Mouse (Mus musculus): ENCODE measurements around the gene Cela3b. TPM values are rescaled to one million over a fixed set of nuclear protein-coding genes. Genes with fewer than 3 reads are reported as not detected.

Cela3b gene
- polyA plus RNA-seq, 1 experiment = 42.4 TPM

DNA sequence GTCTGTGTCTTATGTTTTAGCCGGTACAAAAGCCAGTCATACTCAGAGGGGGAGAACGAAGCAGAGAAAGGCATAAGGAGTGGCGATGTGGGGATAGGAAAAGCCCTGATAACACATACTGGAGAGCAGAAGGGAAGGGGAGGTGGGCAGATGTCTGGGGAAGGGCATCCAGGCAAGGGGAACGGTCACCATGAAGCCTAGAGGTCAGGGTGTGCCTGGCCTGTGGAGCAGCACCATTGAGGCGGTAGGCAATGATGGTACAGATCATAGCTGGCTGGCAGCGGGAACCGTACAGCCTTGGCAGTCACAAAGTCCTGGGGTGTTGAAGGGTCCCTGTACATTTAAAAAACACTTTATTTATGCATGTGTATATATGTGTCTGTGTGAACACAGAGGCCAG lies 44.4 kb upstream of the Cela3b start:
- TF ChIP-seq CTCF (IDR thresholded peaks at IDR 0.05; ENCODE audit: extremely low read depth, insufficient read length, insufficient replicate concordance, low read depth, low read length) = no peak
- TF ChIP-seq POLR2A (IDR thresholded peaks at IDR 0.05; ENCODE audit: low read depth, low read length) = no peak
- peaks cover 36% of the 10 kb centered on the region for H3K4me1 ChIP-seq (ENCODE audit: control insufficient read depth, insufficient read depth, insufficient read length, low read length)
- no peak overlapping the region for H3K27ac ChIP-seq (ENCODE audit: insufficient read depth, low read depth, low read length)
- no peak overlapping the region for H3K4me3 ChIP-seq (ENCODE audit: low read depth, low read length)
- H3K36me3 ChIP-seq (ENCODE audit: control insufficient read depth, insufficient read depth, low read length) = no peaks in the 10 kb centered on the region
- 98% methylated on average over 7 of the region's 7 CpGs for WGBS
- no peaks in the 10 kb centered on the region for H3K27me3 ChIP-seq (ENCODE audit: control insufficient read depth, insufficient read depth, low read length)

DNA sequence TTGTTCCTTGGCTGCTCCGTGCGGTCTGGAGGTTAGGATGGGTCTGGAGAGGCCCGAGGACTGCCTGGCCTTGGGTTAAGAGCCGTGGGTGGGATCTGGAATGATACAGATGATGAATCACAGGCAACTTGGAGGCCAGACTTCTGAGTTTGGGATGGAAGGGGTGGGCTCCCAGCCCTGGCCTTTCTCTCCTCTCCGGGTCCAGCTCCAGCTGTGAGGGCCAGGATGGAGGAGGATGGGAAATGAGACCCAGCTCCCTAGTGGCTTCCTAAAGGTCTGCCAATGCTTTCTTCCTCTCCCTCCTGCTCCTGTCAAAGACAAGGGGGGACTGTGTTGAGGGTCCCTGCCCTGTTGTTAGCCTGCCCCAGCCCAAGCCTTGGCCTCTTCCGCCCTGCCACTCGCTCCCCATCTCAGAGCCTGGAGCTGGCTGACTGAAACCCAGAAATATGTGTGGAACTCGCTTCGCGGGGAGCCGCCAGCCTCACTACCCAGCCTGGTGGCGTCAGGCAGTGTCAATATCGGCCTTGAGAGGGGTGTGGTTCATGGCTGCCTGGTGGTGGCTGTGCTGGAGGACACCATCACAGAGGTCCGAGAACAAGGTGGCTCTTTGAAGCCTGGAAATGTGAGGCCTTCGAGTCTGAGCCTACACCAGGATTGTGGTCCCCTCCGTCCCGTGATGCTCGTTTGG lies 43.5 kb upstream of the Cela3b start:
- peaks cover 31% of the 10 kb centered on the region for H3K4me1 ChIP-seq (ENCODE audit: control insufficient read depth, insufficient read depth, insufficient read length, low read length)
- H3K27me3 ChIP-seq (ENCODE audit: control insufficient read depth, insufficient read depth, low read length) = no peaks in the 10 kb centered on the region
- 69% methylated on average over 18 of the region's 18 CpGs for WGBS
- no peaks in the 10 kb centered on the region for H3K36me3 ChIP-seq (ENCODE audit: control insufficient read depth, insufficient read depth, low read length)
- TF ChIP-seq POLR2A (IDR thresholded peaks at IDR 0.05; ENCODE audit: low read depth, low read length) (no peak), CTCF (IDR thresholded peaks at IDR 0.05; ENCODE audit: extremely low read depth, insufficient read length, insufficient replicate concordance, low read depth, low read length) (no peak)
- H3K4me3 ChIP-seq (ENCODE audit: low read depth, low read length) = no peak overlapping the region
- H3K27ac ChIP-seq (ENCODE audit: insufficient read depth, low read depth, low read length) = peak overlapping the region; percentile 15

DNA sequence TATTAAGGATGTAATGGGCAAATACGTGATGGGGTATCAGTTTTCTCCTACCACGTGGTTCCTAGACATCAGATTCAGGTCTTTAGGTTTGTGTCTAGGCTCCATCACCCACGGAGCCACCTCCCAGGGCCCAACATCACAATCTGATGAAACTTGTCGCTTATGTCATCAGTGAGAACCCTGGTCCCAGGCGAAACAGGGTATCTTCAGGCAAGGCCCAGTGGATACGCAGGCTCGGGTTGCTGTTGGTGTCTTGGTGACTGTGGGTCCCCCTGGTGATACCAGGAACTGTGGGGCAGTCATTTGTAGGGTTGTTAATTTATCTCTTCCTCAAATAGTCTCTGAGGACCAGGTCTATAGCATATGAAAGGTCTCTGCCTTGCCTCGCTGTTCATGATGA lies 42.9 kb upstream of the Cela3b start:
- peaks cover 29% of the 10 kb centered on the region for H3K4me1 ChIP-seq (ENCODE audit: control insufficient read depth, insufficient read depth, insufficient read length, low read length)
- H3K36me3 ChIP-seq (ENCODE audit: control insufficient read depth, insufficient read depth, low read length) = no peaks in the 10 kb centered on the region
- H3K4me3 ChIP-seq (ENCODE audit: low read depth, low read length) = no peak overlapping the region
- no peaks in the 10 kb centered on the region for H3K27me3 ChIP-seq (ENCODE audit: control insufficient read depth, insufficient read depth, low read length)
- TF ChIP-seq CTCF (IDR thresholded peaks at IDR 0.05; ENCODE audit: extremely low read depth, insufficient read length, insufficient replicate concordance, low read depth, low read length) (no peak), POLR2A (IDR thresholded peaks at IDR 0.05; ENCODE audit: low read depth, low read length) (no peak)
- WGBS = 84% methylated on average over 8 of the region's 8 CpGs
- H3K27ac ChIP-seq (ENCODE audit: insufficient read depth, low read depth, low read length) = no peak overlapping the region

DNA sequence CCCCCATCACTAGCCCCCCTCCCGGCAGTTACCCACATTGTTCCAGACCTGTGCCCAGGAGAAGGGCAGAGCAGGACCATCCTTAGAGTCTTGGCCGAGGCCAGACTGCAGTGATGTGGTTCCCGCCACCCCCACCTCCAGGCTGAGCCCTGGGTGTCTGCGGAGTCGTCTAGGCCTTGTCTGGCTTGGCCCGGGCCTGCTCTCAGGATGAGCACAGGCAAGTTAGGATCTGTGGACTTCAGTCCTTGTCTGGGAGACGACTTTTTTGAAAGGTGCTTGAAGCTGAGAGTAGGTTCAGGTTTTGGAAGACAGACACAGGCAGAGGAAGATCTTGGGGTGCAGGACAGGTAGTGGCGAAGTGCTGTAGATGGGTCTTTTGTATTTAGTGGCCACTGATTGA lies 41.0 kb upstream of the Cela3b start:
- no peaks in the 10 kb centered on the region for H3K36me3 ChIP-seq (ENCODE audit: control insufficient read depth, insufficient read depth, low read length)
- H3K4me3 ChIP-seq (ENCODE audit: low read depth, low read length) = peak overlapping the region; percentile 7; the same call in 1 of the 2 replicates
- TF ChIP-seq CTCF (IDR thresholded peaks at IDR 0.05; ENCODE audit: extremely low read depth, insufficient read length, insufficient replicate concordance, low read depth, low read length) (no peak), POLR2A (IDR thresholded peaks at IDR 0.05; ENCODE audit: low read depth, low read length) (no peak)
- WGBS = 80% methylated on average over 8 of the region's 8 CpGs
- H3K27me3 ChIP-seq (ENCODE audit: control insufficient read depth, insufficient read depth, low read length) = no peaks in the 10 kb centered on the region
- H3K4me1 ChIP-seq (ENCODE audit: control insufficient read depth, insufficient read depth, insufficient read length, low read length) = peaks cover 19% of the 10 kb centered on the region
- H3K27ac ChIP-seq (ENCODE audit: insufficient read depth, low read depth, low read length) = no peak overlapping the region

DNA sequence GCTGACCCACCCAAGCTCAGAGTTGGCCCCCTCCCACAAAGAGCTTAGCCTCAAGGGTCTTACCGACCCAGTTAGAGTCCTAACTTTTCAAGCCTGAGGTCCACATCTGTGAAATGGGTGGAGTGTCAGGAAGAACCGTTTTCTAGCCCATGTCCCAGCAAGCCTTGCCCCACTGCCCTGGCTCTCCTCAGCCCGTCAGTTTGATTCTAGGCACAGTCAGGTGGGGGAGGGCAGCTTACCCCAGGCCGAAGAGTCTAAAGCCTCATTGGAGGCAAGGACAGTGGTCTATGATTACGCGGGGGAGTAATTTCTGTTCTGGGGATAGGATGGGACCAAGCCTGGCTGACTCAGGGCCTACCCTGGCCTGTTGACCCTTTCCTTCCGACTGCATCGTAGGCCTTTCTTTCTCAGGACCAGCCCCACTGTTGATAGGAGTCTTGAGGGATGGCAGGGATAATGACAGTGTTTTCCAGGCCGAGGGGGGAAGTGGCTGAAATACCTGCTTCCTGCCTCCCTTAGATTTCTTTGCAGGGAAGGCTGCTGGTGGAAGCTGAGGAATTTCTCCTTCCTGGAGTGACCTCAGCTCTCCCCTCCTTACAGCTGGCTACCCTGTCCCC lies 40.5 kb upstream of the Cela3b start:
- no peaks in the 10 kb centered on the region for H3K27me3 ChIP-seq (ENCODE audit: control insufficient read depth, insufficient read depth, low read length)
- WGBS = 80% methylated on average over 9 of the region's 9 CpGs
- peak overlapping the region; percentile 33; the same call in 1 of the 2 replicates for H3K27ac ChIP-seq (ENCODE audit: insufficient read depth, low read depth, low read length)
- peak overlapping the region; percentile 90 for H3K4me3 ChIP-seq (ENCODE audit: low read depth, low read length)
- no peak for TF ChIP-seq POLR2A (IDR thresholded peaks at IDR 0.05; ENCODE audit: low read depth, low read length)
- TF ChIP-seq CTCF (IDR thresholded peaks at IDR 0.05; ENCODE audit: extremely low read depth, insufficient read length, insufficient replicate concordance, low read depth, low read length) = no peak
- no peaks in the 10 kb centered on the region for H3K36me3 ChIP-seq (ENCODE audit: control insufficient read depth, insufficient read depth, low read length)
- H3K4me1 ChIP-seq (ENCODE audit: control insufficient read depth, insufficient read depth, insufficient read length, low read length) = peaks cover 18% of the 10 kb centered on the region

DNA sequence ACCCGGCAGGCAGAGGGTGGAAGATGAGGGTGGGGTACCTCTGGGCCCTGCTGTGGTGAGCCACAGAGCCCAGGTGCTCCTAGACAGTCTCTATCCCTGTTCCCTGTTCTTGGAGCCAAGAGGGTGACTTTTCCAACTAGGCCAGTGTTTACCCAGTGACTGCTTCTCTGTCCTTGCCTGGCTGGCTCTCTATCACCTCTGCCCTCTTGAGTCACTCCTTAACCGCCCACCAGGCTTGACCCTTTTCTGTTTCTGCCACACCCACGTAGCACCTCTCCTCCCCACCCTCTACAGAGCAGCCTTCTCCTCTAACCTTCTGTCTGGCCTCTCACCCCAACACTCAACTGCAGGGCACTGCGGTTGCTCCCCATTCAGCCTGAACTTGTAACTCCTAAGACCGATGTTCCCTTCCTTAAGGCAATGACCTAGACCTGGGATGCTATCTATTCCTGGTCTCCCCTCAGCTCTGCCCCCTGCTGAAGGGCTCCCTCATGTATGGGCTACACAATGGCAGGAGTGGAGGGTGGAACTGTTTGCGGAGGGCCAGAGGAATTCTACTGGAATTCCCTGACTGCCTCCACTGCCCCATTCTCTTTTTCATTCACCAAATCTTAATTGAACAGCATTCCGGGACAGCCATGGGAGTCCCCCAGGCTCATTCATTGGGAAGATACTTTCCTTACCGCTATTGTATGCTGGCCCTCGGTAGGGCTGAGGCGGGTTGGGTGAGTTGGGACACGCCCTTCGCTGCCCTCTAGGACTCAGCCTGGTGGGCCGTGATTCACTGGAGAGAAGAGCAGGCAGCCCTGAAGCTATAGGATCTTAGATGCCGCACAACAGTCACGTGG lies 39.7 kb upstream of the Cela3b start:
- TF ChIP-seq CTCF (IDR thresholded peaks at IDR 0.05; ENCODE audit: extremely low read depth, insufficient read length, insufficient replicate concordance, low read depth, low read length) = no peak
- no peak for TF ChIP-seq POLR2A (IDR thresholded peaks at IDR 0.05; ENCODE audit: low read depth, low read length)
- Histone ChIP-seq H3K4me1 (ENCODE audit: control insufficient read depth, insufficient read depth, insufficient read length, low read length) (peaks cover 12% of the 10 kb centered on the region), H3K4me3 (ENCODE audit: low read depth, low read length) (peak overlapping the region; percentile 90), H3K27ac (ENCODE audit: insufficient read depth, low read depth, low read length) (0 out of 2 replicates have a peak overlapping the region, but pooled peaks have one; percentile 48), H3K27me3 (ENCODE audit: control insufficient read depth, insufficient read depth, low read length) (no peaks in the 10 kb centered on the region), H3K36me3 (ENCODE audit: control insufficient read depth, insufficient read depth, low read length) (no peaks in the 10 kb centered on the region)
- WGBS = 55% methylated on average over 15 of the region's 15 CpGs
